Mouse (Mus musculus) bone marrow, adult 2 months (tissue): ENCODE results near the gene Mbtps1.

Source experiments
- CTCF ChIP-seq: fragments of 200-500 bp; IDR thresholded peaks from 2 replicates; pipeline ENCODE4 v1.5.1; 2011; ENCODE audit warnings: low read length, control low read depth; ENCODE audit not compliant: control insufficient read depth, insufficient read depth
- POLR2A ChIP-seq: fragments of 200-500 bp; IDR thresholded peaks from 2 replicates; pipeline ENCODE4 v1.6.1; 2011; ENCODE audit warnings: low read depth, mild to moderate bottlenecking, control low read depth, low read length, borderline replicate concordance; ENCODE audit not compliant: control insufficient read depth

DNA sequence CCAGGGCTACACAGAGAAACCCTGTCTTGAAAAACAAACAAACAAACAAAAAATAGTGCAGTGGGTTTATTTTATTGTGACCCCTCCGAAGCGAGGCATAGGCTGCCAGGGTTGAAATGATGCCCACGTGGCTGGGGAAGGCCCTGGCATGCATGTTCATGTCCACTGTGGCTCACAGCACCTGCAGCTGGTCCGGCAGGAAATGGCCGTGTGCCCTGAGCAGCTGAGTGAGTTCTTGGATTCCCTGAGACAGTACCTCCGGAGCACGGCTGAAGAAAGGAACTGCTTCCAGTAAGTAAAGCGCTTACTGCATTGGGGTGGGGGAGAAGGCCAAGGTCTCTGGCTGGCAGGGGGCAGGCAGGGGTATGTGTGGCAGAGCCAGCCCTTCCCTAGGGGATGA is 90.4 kb downstream of the Mbtps1 start:
- TF ChIP-seq CTCF, result no peak
- TF ChIP-seq POLR2A, result no peak
